Mouse (Mus musculus) left cerebral cortex, adult 11 months (tissue): ENCODE data around the gene Ttc3.
A peak's percentile ranks its signal among the peaks of the same experiment; 100 is the strongest.

Experiments
- DNase-seq: peaks from one replicate; pipeline ENCODE4 v3.0.0; 2022; ENCODE audit warnings: low spot score

Gene Ttc3

DNA sequence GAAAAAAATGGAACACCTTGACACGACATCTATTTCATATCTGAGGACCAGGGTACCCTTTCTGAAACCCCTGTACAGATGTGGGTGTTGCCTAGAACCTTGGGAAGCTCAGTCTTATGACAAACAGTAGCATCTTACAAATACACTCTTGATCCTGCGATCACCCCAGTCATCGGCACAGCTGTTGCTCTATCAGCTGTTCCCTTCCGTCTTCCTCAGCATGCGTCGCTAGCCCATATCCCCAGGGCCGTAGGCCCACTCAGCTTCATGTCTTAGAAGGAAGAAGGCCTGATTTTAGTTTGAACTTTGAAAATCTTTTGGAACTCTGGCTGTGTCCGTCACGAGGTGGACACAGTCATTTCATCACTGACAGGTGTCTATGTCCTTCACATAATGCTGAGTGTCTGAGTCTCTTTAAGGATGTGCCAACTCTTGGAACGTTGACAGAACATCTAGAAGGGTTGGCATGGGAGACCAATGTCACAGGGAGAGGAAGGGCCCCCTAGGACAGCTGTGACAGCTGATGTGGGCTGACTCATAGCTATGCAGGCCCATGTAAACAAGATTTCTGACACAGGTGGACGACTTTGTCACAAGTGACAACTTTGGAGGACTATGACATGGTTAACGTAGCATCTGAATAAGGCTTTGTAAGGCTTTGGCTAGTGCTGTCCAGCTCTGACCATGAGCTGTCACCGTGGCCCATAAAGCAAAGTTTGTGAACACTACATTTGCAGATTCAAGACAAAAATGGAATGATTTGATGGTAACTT is 9.7 kb upstream of the Ttc3 start:
- no peak for DNase-seq

DNA sequence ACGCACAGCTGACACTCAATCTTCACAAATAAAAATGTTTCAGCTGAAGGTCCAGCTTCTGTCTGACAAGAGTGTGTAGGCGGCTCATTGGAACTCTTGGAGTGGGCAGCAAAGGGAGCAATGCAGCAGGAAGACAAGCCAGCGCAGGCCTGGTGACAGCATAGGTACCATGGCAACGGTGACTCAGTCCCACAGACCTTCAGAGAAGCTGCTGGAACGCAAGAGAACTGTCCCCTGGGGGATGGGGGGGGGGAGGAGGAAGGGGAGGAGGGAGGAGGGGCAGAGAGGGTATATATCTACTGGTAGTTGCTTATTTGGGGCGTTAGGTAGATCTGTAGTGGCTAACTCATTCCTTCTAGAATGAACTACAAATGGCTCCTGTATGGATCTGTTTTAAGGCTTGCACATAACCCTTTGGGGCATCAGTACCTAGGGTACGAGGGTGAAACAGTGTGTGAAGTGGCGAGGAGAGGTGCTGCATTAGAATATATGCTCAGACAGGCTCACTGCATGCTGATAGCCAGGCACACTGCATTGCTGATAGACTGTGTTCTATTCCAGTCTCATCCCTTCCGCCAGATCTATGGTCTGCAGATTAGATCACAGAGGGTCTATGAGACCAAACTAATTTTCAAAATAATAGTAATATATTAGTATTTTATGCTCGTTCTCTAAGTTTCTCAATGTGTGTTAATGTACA is 8.1 kb upstream of the Ttc3 start:
- peak; percentile 78 for DNase-seq

DNA sequence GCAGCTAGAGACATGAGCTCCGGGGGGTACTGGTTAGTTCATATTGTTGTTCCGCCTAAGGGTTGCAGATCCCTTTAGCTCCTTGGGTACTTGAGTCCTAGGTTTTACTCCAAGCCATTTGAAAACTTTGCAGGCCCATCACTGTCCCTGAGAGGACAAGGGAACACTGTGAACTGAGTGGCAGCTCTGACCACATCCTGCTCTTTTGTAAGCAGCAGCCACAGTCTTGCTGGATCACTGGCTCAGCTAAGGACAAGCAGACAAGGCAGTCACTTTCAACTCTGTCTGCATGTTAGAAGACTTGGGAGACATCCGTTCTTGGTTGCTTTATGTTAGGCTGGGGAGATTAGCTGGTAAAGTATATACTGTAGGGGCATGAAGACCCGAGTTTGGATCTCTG is 6.6 kb upstream of the Ttc3 start:
- DNase-seq, result no peak

DNA sequence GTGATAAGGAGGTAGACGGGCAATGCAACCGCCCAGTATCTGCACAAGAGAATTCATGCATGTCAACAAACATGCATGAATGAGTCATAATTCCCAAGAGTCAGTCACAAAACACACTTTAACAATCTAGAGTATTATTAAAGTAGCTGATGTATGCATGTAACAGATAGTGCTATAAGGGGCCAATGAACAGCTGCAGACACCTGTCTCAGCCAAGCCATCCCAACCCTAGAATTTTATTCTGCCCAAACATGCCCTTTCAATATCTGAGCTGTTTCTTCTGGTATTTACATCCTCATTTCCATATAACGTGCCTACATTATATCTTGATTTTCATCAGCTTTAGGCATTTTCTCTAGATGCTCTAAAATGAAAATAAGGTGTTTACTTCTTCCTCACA is 5.0 kb upstream of the Ttc3 start:
- DNase-seq, result no peak

DNA sequence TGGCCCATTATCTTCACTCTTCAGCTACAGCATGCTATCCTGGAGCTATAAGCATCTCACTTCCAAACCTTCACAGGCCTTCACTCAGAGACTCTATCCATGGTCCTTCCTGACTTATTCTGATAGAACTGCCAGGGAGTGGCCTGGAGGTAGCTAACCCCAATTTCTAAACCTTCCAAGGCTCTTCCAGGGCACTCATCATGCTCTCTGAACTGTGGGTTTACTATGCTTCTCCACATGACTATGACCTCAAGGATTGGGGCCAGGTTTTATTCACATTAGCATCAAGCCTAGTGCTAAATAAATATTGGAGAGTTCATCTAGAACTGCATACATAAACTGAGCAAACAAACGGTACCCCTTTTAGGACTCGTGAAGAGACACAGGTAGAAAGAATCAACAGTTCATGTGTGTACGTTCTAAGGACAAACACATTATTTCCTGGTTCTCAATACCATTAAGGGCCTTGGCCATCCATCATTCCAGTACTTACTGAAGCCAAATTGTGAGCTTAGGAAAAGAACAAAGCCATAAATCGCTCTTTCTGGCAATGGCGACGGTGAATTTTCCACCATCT is 734 bp upstream of the Ttc3 start:
- no peak for DNase-seq

DNA sequence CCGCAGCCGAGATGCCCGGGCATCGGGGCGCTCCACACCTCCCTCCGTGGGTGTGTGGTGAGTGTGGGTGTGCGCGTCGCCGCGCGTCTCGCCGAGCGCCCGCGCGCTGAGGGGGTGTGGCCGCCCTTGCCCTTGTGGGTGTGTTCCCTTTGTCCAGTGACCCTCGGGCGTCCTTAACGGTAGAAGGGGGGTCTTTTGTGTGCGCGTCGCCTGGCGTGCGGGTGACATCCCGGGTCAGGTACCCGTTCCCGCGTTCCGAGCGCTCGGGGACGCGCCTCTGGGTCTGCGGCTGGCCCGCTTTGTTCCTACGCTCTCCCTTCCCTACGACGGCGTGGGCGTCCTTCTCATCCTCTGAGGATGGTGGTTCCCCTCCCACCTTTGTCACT is 490 bp downstream of the Ttc3 start:
- DNase-seq, result peak; percentile 65

DNA sequence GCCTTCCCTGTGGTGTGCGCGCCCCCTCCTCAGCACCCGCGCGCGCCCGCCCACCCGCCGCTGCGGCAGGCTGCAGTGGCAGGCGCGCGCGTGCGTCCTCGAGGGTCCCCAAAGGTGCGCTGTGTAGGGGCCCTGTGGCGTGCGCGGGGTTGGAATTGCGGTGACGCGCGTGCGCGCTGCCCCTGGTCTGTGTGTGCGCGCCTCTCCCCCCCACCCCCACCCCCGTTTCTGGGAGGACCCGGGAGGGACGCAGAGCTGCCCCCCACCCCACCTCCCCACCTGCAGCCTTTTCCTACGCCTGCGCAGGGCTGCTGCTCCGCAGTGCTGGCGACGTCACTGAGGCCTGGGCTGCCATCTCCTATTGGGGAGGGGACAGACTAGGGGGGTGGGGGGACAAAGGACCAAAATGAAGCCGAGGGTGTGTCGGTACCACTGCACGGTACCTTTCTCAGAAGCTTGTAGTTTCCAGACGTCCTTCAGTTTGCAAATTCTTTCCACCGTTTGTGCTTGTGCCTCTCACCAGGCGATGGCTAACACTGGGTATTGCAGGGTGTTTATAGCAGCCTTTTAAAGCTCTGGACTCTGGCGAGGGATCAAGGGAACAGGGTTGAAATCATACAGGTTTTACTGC is 998 bp downstream of the Ttc3 start, which contains the start of gene Pigp:
Pigp (minus strand) TSS at position 542 of the 631 bp plus-strand sequence.
- no peak for DNase-seq

DNA sequence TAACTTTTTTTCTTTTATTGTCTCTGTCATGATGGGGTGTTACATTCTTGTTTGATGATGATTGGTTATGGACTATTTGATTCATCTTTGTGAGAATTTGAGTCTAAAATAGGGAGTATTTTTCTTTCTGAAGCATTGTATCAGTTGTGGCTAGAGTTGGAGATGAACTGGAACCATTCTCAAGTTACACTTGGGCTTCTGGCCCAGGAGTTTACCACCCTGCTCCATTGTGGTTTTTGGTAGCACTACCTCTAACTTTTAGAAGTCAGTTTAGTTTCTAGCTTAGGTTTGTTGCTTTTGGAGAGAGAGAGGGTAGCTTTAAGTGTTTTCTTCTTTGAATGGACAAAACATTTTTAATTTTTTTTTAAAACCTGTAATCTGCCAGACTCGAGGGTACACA is 9.0 kb downstream of the Ttc3 start:
- no peak for DNase-seq

DNA sequence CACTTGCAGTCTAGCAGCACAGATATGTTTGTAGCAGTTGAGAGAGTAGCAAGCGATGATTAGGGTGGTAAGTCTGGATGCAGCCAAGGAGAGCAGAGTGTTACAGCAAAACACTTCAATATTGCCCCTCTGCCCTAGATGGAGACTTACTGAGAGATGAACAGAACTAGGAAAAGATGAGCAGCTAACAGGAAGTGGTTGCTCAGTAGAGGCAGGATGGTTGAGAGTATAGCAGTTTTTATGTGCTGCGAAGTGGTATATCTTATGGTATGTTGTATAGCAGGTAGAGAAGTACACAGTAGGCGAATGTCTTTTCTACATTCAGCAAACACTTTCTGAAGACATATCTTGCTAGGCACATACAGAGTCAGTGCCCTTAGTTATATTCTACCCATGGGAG is 12.9 kb downstream of the Ttc3 start:
- no peak for DNase-seq

DNA sequence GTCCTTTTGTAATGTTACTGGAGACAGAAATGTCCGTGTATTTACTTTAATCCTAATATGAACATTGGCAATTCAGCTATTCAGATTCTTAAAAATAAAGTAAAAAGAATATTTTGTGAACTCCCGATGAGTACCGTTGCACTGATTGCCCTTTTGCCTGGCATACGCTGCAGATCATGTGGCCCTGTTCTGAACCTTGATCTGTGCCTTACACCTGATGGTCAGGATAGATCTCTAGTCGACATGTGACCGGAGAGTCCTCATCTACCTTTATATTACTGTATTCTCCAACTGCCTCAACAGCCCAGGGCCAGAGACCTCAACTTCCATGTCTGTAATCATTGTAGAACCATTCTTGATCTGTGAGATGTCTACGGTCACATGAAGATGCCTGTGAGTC is 17.3 kb downstream of the Ttc3 start:
- no peak for DNase-seq

DNA sequence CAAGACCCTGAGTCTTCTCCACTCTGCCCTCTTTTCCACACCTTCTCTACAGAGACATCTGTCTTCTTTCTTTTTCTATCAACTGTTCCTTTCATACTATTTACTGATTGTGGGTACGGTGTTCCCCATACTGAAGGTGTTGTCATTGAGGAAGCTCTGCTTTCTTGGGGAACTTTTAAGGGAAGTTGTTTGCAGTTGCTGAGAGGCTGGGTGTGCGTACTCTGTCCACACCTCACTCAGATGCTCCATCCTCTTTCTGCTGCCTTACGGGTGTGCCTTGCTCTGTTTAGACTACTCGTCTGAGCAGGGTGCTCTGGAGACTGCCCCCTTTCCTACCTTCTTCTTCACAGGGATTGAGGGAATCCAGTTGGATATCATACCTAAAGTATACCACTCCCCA is 21.9 kb downstream of the Ttc3 start:
- no peak for DNase-seq

DNA sequence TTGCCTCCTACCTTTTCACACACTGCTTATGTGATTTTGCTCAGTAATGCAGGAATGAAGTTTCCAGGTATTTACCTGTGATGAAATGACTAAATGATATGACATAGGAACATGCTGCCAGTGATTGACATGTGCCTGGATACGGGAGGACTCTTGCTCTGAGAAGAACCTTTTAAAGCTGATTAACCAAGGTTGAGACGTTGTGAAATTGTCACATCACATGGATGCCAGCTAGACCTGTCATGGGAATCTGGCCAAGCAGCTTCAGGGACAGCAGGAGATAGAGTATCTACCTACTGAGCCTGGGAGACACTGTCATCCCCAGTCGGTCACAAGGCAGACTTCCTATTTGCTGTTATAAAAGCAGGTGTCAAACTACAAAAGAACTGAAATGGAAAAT is 24.6 kb downstream of the Ttc3 start:
- no peak for DNase-seq

DNA sequence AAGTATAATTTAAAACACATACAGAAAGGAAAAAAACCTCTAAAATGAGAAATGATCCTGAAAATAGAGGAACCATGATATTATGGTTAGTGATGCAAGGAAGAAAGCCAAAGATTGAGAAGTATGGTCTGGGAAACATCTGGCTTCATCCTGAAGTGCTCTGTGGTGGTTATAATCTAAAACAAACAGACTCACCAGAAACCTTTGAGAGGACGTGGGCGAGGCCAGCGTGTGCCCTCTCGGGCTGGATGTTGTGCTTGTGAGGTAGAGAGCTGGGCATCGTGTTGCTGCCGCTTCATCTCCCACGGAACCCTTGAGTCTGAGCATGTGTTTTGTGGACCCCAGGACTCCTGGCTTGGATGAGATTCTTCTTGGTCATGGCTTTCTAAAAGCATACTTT is 26.2 kb downstream of the Ttc3 start:
- no peak for DNase-seq

DNA sequence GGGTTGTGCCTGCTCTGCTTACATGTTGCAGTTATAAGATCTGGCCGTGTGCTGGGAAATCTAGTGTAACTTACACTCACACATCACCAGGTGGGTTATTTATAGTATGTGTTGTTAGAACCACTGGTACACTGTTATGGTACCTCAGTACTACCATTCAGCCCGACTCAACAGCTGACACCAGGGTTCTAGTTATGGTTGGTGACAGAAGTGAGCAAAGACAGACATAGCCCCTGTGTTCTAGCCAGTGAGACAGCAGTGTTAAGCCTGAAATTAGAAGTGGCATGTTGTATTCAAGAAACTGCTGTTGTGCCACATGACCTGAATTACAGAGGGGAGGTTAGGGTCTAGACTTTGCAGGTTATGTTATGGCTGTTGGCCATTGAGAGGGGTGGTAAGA is 28.7 kb downstream of the Ttc3 start:
- no peak for DNase-seq

DNA sequence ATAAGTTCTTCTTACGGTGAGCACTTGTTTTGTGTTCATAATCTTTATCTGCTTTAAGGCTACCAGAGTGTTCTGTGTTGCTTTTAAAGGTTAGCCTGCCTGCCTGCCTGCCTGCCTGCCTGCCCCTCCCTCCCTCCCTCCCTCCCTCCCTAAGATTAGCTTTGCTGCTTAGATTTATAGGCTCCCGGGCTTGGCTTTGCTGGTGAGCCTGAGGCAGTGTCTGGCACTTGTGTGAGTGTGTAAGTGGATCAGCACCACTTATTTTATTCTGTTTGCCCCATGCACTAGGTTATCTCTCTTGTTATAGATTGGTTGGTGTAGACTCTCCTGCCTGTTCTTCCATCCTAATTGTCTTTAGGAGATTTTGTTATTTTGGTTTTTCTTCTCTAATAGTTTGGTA is 31.2 kb downstream of the Ttc3 start:
- DNase-seq, result no peak

DNA sequence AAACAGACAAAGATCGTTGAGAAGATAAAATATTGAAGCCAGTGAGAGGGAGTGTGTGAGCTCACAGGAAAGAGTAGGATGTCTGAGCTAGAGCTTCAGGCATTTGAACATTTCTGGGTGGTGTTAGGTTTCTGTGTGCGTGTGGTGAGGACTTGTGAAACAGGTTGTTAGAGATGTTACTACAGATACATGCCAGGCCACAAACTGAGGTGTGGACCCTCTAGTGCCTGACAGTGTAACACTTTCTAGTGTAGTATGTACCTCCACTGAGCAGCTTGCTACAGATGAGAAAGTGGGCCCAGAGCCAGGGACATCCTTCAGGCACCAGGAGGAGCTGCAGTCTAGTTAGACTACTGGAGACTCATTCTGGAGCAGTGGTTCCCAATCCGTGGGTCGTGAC is 31.8 kb downstream of the Ttc3 start:
- no peak for DNase-seq

DNA sequence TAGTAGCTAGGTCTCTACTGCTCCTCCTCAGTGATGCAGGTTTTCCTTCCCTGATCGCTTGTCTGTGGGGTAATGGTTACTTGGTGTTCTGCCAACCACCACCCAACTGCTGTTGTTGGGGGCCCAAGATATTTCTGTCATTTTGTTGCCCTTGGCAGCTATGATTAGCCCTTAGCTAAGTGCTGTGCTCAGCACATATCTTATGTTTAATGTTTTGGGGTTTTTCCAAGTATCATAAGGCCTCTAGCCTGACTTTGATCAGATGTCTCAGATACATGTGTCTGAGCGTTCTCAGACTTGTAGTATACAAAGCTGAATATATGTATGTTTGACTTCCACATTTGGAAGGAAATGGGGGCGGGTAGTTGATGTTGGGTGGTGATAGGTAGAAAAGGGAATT is 40.9 kb downstream of the Ttc3 start:
- DNase-seq, result no peak

DNA sequence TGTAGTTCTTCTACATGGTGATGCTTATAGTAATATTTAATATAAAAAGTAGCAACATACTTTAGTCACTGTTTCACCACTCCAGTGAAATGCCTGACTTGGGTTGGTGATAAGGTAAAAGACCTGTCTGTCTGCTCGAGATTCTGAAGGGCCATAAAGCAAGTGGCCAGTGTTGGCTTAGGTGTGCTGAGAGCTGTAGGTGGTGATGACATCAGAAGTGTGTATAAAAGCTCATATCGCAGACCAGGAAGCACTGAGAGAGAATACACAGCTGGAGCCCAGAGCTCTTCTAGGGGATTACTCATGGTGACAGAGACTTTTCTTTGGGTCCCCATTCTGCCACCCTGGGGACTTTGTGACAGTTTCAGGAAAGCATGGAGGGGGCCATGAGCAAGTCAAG is 41.8 kb downstream of the Ttc3 start:
- no peak for DNase-seq

DNA sequence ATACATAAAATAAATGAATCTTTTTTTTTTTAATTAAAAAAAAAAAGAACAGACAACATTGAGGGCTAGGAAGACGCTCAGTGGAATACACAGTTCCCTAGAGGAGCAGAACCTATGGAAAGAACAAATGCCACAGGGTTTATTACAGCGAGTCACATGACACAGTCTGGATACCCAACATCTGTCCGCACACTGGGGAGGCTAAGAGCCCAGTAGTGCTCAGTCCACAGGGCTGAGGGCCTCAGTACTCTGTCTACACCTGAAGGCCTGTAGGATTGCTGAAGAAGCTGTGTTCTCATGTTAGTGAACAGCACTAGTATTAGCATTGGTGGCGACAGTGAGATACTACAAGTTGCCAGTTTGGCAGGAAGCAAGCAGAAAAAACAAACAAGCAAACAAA is 42.3 kb downstream of the Ttc3 start:
- DNase-seq, result no peak

DNA sequence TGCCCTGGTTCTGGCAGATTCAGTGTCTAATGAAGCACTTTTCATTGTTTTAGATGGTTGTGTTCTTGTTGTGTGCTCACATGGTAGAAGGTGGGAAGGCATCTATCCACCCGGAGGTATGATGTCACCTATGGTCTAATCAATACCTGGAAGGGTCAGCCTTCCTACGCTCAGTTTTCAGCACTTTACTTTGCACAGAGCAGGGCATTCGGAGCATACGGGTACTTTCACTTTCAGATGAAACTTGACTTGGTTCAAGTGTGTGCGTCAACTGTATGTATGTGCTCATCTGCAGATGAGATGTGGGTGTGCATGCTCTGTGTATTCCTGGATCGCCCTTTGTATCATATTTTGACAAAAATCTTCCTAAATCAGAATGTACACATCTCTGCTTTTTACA is 43.7 kb downstream of the Ttc3 start:
- DNase-seq, result no peak

DNA sequence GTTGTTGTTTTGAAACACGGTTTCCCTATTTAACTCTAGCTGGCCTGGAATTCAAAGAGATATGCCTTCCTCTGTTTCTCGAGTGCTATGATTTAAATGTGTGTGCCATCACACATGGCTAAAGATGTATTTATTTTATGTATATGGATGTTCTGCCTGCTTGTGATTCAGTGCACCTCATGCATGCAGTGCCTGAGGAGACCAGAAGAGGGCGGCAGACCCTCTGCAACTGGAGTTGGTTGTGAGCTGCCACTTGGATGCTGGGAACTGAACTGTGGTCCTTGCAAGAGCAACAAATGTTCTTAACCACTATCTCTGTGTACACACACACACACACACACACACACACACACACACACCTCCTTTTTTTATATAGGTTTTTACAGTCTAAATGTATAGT is 50.1 kb downstream of the Ttc3 start:
- no peak for DNase-seq

DNA sequence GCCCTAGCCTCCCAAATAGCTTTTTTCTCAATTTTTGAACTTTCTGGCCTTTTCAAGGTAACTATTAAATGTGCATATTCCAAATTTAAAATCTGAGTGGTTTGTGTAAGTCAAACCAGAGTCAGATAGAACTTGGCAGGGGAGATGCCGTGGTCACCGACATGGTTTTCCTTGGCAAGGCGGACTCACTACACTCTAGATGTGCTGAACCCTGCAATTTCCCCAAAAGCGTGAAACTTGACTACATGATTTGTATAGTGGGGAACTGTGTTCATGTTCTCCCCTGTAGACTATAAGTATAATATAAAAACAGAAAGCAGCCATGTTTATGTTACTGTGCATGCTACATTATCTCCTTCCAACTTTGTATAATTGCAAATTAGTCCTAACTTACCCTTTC is 58.5 kb downstream of the Ttc3 start:
- DNase-seq, result no peak
